Mouse (Mus musculus) MEL-GATA-1-ER (cell line): Measurements from ENCODE around the gene Vezf1.

Experiments
- DNase-seq: peaks from one replicate; pipeline ENCODE4 v3.0.0-alpha.2; 2012; ENCODE audit warnings: low read depth; ENCODE audit errors: extremely low read depth

The Vezf1 gene

GRCm38 (mm10) chr11:88098021-88098729, 30.1 kb downstream of the Vezf1 start, which contains the start of gene Cuedc1:
TSS of gene Cuedc1 (plus strand) at chr11:88098058.
- DNase-seq: no peak

GRCm38 (mm10) chr11:88098787-88099598, 30.9 kb downstream of the Vezf1 start:
- DNase-seq: no peak

DNA sequence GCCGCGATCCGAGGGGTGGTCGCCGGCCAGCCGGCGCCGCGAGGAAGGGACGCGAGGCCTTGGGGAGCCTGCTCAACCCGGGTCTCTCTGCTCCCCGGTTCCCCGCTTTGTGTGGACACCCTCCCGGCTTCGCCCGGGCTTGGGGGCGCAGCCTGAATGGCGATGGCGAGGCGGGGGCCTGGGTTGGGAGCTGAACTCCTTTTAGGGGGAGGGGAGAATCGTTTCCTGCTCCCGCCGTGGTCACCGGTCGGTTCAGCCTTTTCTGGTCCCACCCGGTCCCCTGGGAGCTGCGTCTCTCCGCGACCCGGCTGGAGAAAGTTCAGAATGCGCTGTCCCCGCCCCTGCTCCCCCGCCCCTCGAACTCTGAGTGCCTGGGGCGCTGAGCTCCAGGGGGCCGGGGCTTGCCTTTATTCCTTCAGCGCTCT, 31.5 kb downstream of the Vezf1 start:
- DNase-seq: no peak

DNA sequence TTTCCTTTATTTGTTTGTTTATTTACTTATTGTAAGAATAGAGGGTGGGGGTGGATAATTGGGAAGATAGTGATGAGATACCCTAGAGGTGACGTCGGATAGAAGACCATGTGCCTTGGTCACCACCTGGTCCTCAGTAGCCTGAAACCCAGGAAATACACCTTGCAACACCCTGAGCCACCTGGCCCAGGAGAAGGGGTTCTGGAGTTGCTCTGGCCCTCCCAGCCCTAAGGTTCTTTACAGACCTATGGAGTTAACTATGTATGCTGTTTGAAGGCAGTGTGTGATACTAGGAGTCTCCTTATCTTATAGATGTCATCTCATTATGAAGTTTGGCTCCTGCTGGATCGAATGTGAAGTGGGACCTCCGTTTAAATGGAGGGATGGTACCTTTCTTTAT, 32.1 kb downstream of the Vezf1 start:
- DNase-seq: no peak

GRCm38 (mm10) chr11:88103214-88103941, 35.3 kb downstream of the Vezf1 start:
- DNase-seq: no peak

DNA sequence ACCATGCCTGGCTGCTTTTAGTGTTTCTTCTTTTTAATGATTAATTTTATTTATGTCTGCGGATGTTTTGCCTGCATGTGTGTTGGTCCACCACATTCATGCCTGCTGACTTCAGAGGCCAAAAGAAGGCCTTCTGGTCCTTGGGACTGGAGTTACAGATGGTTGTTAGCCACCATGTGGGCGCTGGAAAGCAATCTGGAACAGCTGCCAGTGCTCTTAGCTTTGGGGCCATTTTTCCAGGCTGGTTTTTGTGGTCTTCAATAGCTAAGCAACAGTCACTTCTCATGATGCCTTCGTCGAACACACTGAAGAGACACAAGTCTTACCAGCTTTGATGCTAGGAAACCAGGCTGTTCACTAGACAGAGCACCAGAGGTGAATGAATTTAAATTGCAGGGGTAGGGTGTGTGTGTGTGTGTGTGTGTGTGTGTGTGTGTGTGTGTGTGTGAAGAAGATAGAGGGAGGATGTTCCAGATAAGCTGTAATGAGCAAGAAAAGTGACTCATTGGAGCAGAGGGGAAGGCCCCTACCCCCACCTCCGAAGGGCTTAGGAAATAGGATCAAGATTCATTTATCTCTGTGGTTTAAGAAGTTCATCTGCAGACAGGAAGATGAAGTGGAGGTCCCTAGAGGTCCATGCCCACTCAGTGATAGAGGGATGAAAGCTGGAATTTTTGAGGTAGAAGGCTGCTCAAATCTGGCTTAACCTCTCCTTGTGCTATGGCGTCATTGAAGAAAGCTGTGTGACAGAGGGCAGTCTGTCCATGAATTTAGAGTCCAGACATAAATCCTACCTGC, 37.6 kb downstream of the Vezf1 start:
- DNase-seq: no peak

GRCm38 (mm10) chr11:88106292-88106554, 38.1 kb downstream of the Vezf1 start:
- no peak for DNase-seq

- DNase-seq: no peak
These were observed 39.3 kb downstream of the Vezf1 start for GRCm38 (mm10) chr11:88107365-88107764.

- DNase-seq: no peak
These were observed 42.0 kb downstream of the Vezf1 start for GRCm38 (mm10) chr11:88110031-88110594.

- DNase-seq: no peak
These were observed 44.0 kb downstream of the Vezf1 start for GRCm38 (mm10) chr11:88112078-88112477.

DNA sequence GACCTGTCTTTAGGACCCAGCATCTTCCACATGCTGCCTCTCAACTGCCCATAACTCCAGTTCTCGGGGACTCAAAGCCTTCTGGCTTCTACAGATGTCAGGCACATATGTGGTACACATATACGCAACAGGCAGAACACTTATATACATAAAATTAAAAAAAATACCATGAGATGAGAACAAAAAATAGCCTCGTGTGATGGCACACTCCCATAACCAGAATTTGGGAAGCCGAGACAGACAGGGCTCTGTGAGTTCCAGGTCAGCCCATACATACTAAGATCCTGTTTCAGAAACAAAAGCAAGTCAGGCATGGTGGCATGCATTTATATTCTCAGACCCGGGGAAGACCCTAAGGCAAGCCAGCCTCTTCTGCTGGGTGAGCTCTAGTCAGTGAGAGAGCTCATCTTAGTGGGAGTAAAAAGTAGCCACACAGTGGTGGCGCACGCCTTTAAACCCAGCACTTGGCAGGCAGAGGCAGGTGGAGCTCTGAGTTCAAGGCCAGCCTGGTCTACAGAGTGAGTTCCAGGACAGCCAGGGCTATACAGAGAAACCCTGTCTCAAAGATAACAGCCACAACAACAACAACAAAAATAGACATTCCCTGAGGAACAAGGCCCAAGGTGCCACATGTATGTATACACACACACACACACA, 44.7 kb downstream of the Vezf1 start:
- no peak for DNase-seq

DNA sequence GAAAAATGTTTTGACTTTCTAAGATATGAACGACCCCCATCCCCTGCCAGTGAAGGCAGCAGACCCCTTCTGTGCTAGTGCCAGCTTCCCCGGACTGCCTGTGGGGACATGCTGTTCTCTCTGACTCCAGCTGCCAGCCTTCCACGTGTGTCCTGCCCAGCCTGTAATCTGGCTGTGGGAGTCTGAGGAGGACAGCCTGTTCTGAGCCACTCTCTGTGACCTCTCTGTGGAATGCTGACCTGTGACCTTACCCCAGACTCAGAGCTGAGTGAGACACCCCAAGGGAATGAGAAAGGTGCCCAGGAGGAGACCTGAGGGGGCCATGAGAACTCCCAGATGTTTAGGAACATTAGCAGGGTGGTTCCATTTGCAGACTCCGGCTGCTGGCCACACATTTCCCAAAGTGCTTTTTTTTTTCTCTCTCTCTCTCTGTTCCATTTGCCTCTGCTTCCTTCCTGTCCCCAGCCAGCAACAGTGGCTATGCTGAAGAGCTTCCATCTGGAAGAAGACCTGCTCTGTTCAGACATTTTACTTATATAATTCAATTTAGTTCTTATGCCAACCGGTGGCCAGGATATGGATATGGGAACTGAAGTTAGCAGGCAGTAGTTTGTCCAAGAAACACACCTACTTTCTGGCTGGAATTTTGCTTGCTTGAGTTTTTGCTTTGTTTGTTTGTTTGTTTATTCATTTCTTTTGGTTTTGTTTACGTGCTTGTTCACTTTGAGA, 45.6 kb downstream of the Vezf1 start:
- DNase-seq: no peak

- DNase-seq: no peak
These were observed 46.8 kb downstream of the Vezf1 start for GRCm38 (mm10) chr11:88114871-88115301.

DNA sequence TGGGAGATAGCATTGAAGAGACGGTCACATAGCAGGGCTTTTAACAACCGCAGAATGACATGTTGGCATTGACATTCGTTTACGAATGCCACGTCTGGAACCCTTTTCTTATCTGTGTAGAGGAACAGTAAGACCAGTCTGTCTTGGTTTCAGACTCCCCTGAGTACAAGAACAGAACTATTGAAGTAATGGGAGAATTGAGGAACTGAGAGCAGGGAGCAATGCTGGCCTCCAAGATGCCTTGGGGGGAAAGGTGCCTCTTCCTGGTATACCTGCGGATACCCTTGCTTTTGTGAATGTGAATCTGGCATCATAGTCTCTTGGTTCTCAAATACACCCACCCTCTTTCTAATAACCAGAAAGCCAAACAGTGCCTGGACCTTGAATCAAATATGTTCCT, 48.5 kb downstream of the Vezf1 start:
- no peak for DNase-seq

DNA sequence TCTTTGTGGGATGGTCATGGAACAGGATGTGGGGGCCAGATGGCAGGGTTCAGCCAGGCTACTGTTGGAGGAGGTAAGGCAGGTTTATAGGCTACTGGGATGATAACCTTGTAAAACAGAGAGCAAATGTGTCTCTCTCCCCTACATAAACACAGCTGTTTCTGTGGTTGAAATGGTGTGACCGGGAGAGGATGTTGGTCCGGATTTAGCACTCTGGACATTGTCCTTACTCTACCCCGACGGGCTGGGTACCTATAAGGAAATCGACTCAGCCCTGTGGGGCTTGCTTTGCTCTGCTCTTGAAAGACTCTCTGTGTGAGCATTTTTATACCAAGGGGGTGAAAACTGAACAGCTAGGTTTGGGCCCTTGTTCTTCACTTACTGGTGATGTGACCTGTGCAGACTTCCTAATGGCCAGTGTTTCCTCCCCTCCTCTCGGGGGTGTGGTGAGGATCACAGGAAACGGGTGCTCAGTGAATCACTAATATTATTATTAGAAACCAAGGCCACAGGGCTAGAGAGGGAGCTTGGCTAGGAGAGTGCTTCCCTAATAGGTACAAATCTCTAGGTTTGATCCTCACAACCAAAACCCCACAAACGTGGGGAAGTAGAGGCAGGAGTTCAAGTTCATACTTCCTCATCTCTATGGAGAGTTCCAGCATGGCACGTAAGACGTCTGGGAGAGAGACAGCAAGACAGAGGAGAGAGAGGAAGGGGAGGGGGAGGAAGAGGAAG, 49.4 kb downstream of the Vezf1 start:
- DNase-seq: no peak

DNA sequence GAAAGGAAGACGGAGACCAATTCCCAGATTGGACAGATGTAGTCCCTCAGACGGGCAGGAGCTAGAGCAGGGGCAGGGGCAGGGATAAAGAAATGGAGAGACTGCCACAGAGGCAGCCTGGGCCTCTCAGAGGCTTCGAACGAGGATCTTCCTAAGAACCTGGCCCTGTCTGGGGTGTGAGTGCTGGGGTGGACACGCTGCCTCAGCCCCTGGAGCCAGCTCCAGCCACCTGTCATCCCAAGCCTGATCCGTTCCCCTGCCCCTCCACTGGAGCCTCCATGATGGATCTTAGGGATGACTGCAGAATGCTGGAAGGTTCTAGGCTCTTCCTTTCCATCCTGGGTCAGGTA, 50.0 kb downstream of the Vezf1 start:
- DNase-seq: no peak

- DNase-seq: no peak
These were observed 51.0 kb downstream of the Vezf1 start for GRCm38 (mm10) chr11:88118817-88119642.

DNA sequence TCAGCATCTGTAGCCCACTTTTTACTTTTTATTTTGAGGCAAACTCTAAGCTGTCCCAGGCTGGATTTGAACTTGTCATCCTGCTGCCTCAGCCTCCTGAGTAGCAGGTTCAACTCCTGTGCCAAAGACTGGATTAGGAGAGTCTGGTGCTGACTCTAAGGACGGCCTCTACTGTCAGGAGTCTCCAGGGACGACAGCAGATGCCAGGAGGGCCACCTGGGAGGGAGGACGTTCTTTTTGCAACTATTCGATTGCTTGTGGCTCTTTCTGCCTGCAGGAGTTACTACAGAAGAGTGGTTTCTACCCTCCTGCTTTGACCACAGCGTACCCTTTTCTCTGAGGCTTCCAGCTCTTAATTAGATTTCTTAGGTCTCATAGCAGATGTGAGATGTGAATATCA, 54.5 kb downstream of the Vezf1 start:
- no peak for DNase-seq
